Comparison of ENCODE assay signal across 13 mouse cellular contexts in genomic region chr4:107096841-107097373, GRCm38 (mm10). TPM values are rescaled to one million over a fixed set of nuclear protein-coding genes. Genes with fewer than 3 reads are reported as not detected.
DNase-seq lines count a peak whose midpoint lies in the region; ATAC-seq lines count a peak whose summit lies in the region.
"Had no signal": no experiment of that assay in that cellular context is flagged by ENCODE, and none has a peak within 500 bp of the region (broad histone marks: within the 10 kb centered on the region; RNA-seq: fewer than 3 reads in every experiment).

Cdcp2 (plus strand) TSS chr4:107096891.

- 74% methylated on average over 16 of the region's 16 CpGs for WGBS in liver, embryonic 13.5 days (ENCODE audit: insufficient replicate concordance)
- WGBS in embryonic facial prominence, embryonic 10.5 days, result 58% methylated on average over 16 of the region's 16 CpGs
- WGBS in hindbrain, embryonic 13.5 days, result 34% methylated on average over 16 of the region's 16 CpGs
- WGBS in neural tube, embryonic 13.5 days, result 34% methylated on average over 16 of the region's 16 CpGs

- H3K27ac ChIP-seq in liver, embryonic 13.5 days, result peak within 1 kb of the TSS; percentile 20; the same call in 1 of the 2 replicates
- peak within 1 kb of the TSS; percentile 70 for H3K27ac ChIP-seq in embryonic facial prominence, embryonic 10.5 days (replicated peaks)
- peak within 1 kb of the TSS; percentile 60 for H3K27ac ChIP-seq in hindbrain, embryonic 13.5 days
- H3K27ac ChIP-seq in neural tube, embryonic 13.5 days (replicated peaks), result peak within 1 kb of the TSS; percentile 55

- no peak for DNase-seq in liver, embryonic 13.5 days
- no peak for DNase-seq in liver
- DNase-seq in embryonic facial prominence, embryonic 10.5 days (ENCODE audit: low spot score), result no peak
- no peak for DNase-seq in ovary, postnatal 10 days (ENCODE audit: low spot score)
- no peak for DNase-seq in yolk sac, embryonic 10.5 days (ENCODE audit: low spot score)
- DNase-seq: left cerebral cortex, postnatal 4 days; right cerebral cortex, adult 18-20 months had no signal

- H3K27me3 ChIP-seq in liver, embryonic 13.5 days, result no peaks in the 10 kb centered on the region
- no peaks in the 10 kb centered on the region for H3K27me3 ChIP-seq in embryonic facial prominence, embryonic 10.5 days (replicated peaks; ENCODE audit: low read depth, poor library complexity, severe bottlenecking)
- H3K27me3 ChIP-seq in hindbrain, embryonic 13.5 days, result 0 out of 2 replicates have a peak, but pooled peaks cover 3% of the 10 kb centered on the region
- no peaks in the 10 kb centered on the region for H3K27me3 ChIP-seq in neural tube, embryonic 13.5 days

- no peak within 1 kb of the TSS for H3K4me2 ChIP-seq in liver, embryonic 13.5 days
- no peak within 1 kb of the TSS for H3K4me2 ChIP-seq in hindbrain, embryonic 13.5 days
- H3K4me2 ChIP-seq in neural tube, embryonic 13.5 days, result 0 out of 2 replicates have a peak within 1 kb of the TSS, but pooled peaks have one; percentile 0

- H3K4me1 ChIP-seq in liver, embryonic 13.5 days (replicated peaks), result peaks cover 20% of the 10 kb centered on the region
- H3K4me1 ChIP-seq in embryonic facial prominence, embryonic 10.5 days, result peaks cover 71% of the 10 kb centered on the region
- H3K4me1 ChIP-seq in hindbrain, embryonic 13.5 days (replicated peaks), result peaks cover 41% of the 10 kb centered on the region
- H3K4me1 ChIP-seq in neural tube, embryonic 13.5 days (replicated peaks), result peaks cover 32% of the 10 kb centered on the region

- no peak for ATAC-seq in liver, embryonic 13.5 days (ENCODE audit: low read depth)
- ATAC-seq in hindbrain, embryonic 13.5 days (ENCODE audit: low FRiP score), result 0 out of 2 replicates have a peak, but pooled peaks have one; percentile 23
- ATAC-seq in neural tube, embryonic 13.5 days (ENCODE audit: low read depth), result peak; percentile 21; the same call in 1 of the 2 replicates

- H3K4me3 ChIP-seq in liver, embryonic 13.5 days (replicated peaks), result no peak within 1 kb of the TSS
- no peak within 1 kb of the TSS for H3K4me3 ChIP-seq in embryonic facial prominence, embryonic 10.5 days
- no peak within 1 kb of the TSS for H3K4me3 ChIP-seq in hindbrain, embryonic 13.5 days
- H3K4me3 ChIP-seq in neural tube, embryonic 13.5 days, result no peak within 1 kb of the TSS

- no peaks in the 10 kb centered on the region for H3K9me3 ChIP-seq in liver, embryonic 13.5 days (replicated peaks)
- no peaks in the 10 kb centered on the region for H3K9me3 ChIP-seq in embryonic facial prominence, embryonic 10.5 days
- H3K9me3 ChIP-seq in hindbrain, embryonic 13.5 days, result no peaks in the 10 kb centered on the region
- H3K9me3 ChIP-seq in neural tube, embryonic 13.5 days, result no peaks in the 10 kb centered on the region
- H3K9me3 ChIP-seq: G1E had no signal

- H3K9ac ChIP-seq in liver, embryonic 13.5 days, result no peak within 1 kb of the TSS
- H3K9ac ChIP-seq in hindbrain, embryonic 13.5 days, result 0 out of 2 replicates have a peak within 1 kb of the TSS, but pooled peaks have one; percentile 19
- peak within 1 kb of the TSS; percentile 22; the same call in 1 of the 2 replicates for H3K9ac ChIP-seq in neural tube, embryonic 13.5 days

- H3K36me3 ChIP-seq in liver, embryonic 13.5 days, result no peaks in the 10 kb centered on the region
- H3K36me3 ChIP-seq in embryonic facial prominence, embryonic 10.5 days (replicated peaks), result no peaks in the 10 kb centered on the region
- H3K36me3 ChIP-seq in hindbrain, embryonic 13.5 days, result no peaks in the 10 kb centered on the region
- H3K36me3 ChIP-seq in neural tube, embryonic 13.5 days, result no peaks in the 10 kb centered on the region
- H3K36me3 ChIP-seq: G1E had no signal

RNA-seq across cellular contexts. Expression of gene Cdcp2, which starts in this region (rescaled TPM):
- not detected in 2 replicates for polyA plus RNA-seq in liver, embryonic 13.5 days (2015; fragmentation: Nextera tagmentation; extraction: Ambion mirVana)
- polyA plus RNA-seq in embryonic facial prominence, embryonic 10.5 days (2016; fragmentation: Nextera tagmentation; extraction: Ambion mirVana), result 0.21 and 0.22 TPM in 2 replicates
- polyA plus RNA-seq in hindbrain, embryonic 13.5 days (2015; fragmentation: Nextera tagmentation; extraction: Ambion mirVana), result 0.06 TPM in 1 of 2 replicates, not detected in the other
- not detected in 2 replicates for polyA plus RNA-seq in neural tube, embryonic 13.5 days (2015; fragmentation: Nextera tagmentation; extraction: Ambion mirVana)
- polyA plus RNA-seq: cortical plate, adult 2 months; G1E; intestine, embryonic 14.5 days; lung, embryonic 16.5 days had no signal

Comparison
In these comparisons a context has a peak if more than half of its experiments do, and no peak if none do; other contexts are left out.
1. Peak in ATAC-seq, H3K27ac ChIP-seq and H3K9ac ChIP-seq in hindbrain, embryonic 13.5 days; RNA of the gene not detected or under 1 TPM.
2. Peak in ATAC-seq, H3K27ac ChIP-seq, H3K9ac ChIP-seq and H3K4me2 ChIP-seq in neural tube, embryonic 13.5 days; RNA of the gene not detected or under 1 TPM.
3. H3K27ac ChIP-seq: peak in every context shown above with its lines; median percentile 70 in embryonic facial prominence, embryonic 10.5 days; 60 in hindbrain, embryonic 13.5 days; 55 in neural tube, embryonic 13.5 days; 20 in liver, embryonic 13.5 days.